Mouse (Mus musculus) gastrocnemius, postnatal 14 days (tissue): Measurements from ENCODE around the gene Col4a1. TPM values are rescaled to one million over a fixed set of nuclear protein-coding genes. Genes with fewer than 3 reads are reported as not detected.

Experiments used
- DNase-seq: peaks from one replicate; pipeline ENCODE4 v3.0.0; 2021; ENCODE audit warnings: mixed read lengths
- intact Hi-C: fragments of 180-260 bp; cut with DNase I; formaldehyde crosslinking; loops from one replicate; pipeline ENCODE4 v1.15.1; 2025; ENCODE audit warnings: low total_unique reads
- total RNA-seq, 2 experiments: library from RNA; stranded (reverse); gene quantifications; 2 replicates each; pipeline ENCODE4 v1.2.3; 2021

Col4a1 gene
- total RNA-seq, 2 experiments from 2014 or later, result 636 to 736 TPM

DNA sequence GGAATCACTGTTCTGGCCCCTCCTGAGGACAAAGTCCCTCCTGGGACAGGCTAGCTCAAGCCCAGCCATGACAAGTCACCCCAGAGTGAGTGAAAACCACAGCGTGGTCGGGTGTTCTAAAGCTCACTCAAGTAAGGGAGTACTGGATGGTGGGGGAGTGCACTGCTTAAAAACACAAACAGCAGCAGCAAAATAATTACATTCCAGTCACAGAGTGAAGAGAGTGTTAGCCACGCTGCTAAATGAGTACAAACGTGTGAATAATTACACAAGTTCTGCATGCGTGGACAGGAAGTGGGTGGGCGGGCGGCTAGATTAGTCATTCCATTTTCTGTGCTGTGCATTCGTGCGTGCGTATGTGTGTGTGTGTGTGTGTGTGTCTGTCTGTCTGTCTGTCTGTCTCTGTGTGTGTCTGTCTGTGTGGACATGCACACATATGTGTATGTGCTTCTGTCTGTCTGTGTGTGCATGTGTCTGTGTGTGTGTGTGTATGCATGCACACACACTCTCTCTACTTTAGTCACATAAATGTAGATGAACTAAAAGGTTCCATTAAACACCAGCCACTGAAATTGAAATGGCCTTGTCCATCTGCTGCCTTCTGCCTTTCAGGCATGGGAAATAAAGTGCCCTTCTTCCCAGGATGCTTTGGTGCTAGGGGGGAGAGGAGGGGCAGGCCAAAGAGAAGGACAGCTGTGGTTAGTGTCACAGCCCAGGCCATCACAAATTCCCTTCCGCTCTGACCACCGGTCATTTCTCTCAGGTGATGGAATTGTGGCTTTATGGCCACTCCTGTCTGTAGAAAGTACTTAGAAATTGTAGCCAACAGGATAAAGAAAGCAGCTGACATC is 109.1 kb downstream of the Col4a1 start:
- no peak for DNase-seq
- intact Hi-C loops, result no loop called here

DNA sequence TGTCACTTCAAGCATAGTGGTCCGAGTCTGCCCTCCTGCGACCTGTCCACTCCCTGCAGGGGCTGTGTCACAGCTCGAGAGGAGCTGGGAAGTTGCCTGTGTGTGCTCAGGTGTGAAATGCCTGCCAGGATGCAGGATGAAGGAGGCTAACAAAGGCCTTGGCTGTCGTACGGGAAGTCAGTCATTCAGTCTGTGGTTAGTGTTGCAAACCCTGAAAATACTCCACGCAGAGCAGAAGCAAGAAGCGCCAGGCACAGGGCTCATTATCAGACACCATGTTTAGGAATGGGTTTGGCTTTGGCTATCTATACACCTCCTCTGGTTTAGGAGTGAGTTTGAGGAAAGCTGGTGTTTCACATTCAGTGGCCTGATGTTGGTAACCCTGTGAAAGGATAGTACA is 114.0 kb downstream of the Col4a1 start:
- DNase-seq, result no peak
- intact Hi-C loops, result no loop called here

DNA sequence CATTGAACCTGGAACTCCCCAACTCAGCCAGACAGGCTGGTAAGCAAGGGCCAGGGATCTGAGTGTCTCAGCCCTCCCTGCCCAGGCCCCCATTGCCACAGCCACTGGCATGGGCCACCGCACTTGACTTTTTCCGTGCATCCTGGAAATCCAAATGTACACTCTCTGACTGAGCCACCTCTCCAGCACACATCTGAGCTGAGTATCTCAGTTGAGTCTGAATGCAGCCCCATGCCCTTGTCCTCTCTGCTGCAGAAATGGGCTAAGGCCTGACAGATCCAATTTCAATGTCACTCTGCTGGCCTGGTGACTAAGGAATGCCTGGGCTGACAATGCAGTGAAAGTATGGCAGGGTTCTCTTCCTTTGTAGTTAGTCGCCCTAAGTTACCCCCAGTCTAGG is 114.6 kb downstream of the Col4a1 start:
- no peak for DNase-seq
- intact Hi-C loops, result no loop called here

DNA sequence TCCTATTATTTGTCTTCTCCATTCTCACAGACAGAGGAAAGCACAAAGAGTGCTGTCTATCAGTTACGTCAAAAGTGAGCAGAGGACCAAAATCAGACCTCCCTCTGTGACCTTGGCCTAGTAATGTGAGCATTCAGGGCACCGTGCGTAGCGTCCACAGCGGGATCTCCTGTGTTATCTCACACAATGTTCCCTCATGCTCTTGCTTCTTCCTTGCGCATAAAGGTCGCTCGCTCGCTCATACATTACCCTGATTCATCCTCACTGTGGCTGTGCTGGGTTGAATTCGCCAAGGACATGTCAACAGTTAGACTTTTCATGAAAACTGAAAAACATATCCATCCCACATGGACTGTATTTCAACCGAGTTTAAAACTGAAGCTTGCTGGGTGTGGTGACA is 115.4 kb downstream of the Col4a1 start:
- intact Hi-C loops, result no loop called here
- no peak for DNase-seq

DNA sequence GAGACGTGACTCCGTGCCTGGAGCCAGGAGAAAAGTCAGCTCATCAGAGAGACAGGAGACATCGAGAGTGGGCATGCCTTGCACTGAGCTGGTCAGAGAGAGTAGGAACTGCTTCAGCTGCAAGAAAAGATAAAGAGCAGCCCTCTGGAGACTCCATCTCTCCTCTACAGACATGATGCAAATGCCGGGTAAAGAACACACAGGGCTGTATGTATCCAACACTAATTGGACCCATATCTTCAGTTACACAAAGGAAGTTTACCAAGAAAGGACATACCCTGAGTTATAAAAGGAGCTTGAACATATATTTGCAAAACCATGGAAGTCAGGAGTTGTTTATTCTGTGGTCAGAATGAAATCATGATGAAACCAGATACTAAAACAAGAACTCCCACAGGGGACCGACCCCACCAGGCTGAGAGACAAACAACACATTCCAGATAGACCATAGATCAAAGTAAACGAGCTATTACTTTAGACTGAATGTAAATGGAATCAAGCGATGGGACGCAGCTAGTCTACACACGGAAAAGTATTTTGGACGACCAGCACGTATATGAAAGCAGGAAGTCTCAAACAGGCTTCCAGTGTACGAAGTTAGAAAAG is 119.8 kb downstream of the Col4a1 start:
- intact Hi-C loops, result no loop called here
- no peak for DNase-seq

DNA sequence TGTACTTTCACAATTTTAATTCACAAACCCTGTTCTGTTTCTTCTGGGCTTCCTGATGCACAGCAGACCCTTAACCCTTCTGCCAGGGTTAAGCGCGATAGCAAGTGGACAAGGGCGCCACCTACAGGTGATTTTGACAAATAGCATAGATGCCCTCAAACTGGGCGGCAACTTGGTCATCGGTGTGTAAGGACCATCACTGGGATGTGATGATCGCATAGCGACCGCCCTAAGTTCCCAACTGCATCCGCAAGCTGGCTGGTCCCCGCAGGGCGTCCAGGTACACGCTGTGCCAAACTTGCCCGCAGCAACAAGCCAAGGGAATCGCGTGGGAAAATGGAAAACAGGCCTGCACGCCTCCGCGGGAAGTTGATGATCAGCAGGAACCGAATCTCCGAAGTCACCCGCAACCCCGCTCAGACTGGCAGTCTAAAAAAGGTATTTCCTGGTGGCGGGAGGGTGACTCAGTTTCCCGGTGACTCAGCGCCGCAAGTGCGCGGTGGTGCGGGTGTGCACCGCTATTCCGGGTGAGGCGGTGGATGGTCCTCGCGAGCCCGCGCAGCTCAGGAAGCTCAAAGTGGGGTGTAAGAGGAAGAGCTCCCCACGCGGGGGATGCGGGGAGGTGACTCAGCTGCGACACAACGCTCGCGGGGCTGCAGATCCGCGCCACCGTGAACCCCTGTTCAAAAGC is 124.9 kb downstream of the Col4a1 start:
- intact Hi-C loops, result loop anchor here (5.0 kb wide), 2 partner anchors 620 to 745 kb away; no protein-coding TSS in a partner anchor
- DNase-seq, result peak; percentile 67

DNA sequence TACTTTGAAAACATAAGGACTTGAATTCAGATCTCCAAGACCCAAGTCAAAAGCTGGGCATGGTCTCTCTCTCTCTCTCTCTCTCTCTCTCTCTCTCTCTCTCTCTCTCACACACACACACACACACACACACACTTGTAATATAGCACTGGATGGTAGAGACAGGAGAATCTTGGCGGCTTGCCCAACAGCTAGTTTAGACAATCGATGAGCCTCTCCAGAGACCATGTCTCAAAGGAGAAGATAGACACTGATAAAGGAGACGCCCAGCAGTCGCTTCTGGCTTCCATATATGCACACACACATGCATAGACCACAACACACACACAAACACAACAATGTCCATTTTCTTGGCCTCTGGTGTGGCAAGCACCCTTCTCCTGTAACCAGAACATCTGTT is 126.2 kb downstream of the Col4a1 start:
- intact Hi-C loops, result loop anchor here (5.0 kb wide), 2 partner anchors 619 to 744 kb away; no protein-coding TSS in a partner anchor
- DNase-seq, result no peak

DNA sequence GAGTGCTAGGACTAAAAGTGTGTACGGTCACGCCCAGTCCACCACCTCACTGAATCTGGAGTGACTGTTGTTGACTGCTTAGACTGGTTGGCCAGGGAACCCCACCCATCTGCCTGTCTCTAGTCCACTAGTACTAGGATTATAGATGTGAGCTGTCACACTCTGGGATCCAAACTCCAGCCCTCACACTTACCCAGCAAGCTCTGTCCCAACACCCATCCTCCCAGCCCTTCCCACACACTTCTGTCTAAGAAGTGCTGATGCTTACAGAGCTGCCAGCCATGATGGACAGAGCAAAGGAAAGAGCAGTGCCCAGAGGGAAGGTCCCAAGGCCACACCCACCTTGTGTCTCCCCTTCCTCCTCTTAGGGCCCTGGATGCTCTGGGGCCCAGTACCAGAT is 127.0 kb downstream of the Col4a1 start:
- intact Hi-C loops, result loop anchor here (5.0 kb wide), 2 partner anchors 618 to 743 kb away; no protein-coding TSS in a partner anchor

DNA sequence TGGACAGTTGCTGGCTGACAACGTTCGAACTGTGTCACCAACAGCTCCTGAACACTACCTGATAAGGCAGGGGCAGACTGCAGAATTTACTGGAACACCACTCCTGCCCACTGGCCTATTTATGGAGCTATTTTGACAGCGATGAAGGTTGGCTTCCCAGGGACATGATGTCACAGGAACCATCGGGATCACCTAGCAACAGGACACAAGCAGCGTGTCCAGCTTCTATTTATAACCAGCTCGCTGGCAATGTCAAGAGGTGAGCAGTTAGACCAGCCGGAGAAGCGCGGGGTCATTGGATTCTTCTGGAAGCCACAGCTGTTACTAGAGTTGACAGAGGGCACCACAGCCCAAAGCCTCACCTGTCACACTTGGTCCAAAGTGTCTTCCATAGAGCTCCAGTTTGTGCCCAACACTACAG is 129.0 kb downstream of the Col4a1 start:
- DNase-seq, result peak; percentile 59
- intact Hi-C loops, result loop anchor here (5.0 kb wide), 1 partner anchor 606 kb away; no protein-coding TSS in a partner anchor

More for the DNA sequence above, 127.0 kb downstream of the Col4a1 start:
- DNase-seq, result no peak

DNA sequence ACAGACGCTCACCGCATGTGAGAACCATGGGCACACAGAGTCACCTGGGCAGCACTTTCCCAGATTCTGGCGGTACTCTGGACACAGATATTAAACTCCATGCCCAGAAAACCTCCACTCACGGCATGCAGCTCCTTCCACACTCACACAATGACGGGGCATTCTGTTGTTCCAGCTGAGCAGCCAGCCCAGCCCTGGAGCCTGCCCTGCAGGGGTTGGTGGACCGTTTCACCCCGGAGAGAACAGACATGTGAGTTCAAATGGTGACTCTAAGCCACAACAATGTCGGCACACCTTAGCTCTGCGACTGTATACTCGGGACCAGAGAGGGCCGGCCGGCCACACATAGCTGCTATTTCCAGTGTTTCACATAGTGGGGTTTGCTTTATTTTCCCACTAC is 130.0 kb downstream of the Col4a1 start:
- DNase-seq, result no peak
- intact Hi-C loops, result loop anchor here (5.0 kb wide), 1 partner anchor 605 kb away; no protein-coding TSS in a partner anchor

DNA sequence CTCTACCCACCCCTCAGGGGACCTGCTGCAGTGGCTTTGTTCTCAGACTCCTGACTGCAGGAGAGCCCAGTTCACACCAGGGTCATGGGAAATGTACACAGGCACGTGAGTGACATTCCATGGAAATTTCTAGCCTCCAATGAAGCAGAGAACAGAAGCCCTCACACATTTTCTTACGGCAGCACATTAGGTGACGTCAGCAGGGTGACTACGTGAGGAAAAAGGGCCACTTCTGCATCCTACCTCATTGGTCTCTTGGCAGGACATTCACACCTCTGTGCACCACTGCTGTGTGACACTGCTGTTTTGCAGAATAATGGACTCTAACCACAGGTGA is 130.5 kb downstream of the Col4a1 start:
- intact Hi-C loops, result loop anchor here (5.0 kb wide), 1 partner anchor 605 kb away; no protein-coding TSS in a partner anchor
- no peak for DNase-seq

DNA sequence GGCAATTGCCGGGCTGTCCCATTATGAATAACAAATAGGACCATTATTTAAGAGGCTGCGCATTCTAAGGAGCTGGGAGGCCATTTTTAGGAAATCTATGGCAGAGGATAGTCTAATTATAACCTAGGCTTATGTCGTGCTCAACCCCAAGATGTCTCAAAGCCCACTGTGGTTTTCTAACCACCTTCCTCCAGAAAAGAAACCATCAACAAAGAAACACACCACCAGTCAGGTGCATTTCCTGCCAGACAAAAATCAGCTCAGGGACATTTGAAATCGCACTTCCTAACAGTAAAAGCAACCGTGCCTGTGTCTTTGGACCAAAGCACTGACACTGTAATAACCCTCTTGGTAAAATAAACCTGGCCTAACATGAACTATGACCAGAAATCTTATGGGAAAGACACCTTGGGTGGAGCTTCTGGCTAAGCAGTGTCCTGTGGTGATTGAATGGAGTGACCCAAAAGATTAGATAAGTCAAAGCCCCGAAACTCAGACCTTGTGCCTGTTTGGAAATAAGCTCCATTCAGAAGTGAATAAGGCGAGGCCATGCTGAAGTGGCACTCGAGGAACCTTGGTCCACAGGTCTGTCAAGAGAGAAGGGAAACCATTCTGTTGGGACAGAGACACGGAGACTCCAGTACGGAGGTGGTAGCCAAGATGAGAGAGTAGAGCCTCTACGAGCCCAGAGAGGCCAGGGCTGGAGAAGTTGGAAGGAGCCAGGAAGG is 131.0 kb downstream of the Col4a1 start:
- no peak for DNase-seq
- intact Hi-C loops, result loop anchor here (5.0 kb wide), 1 partner anchor 604 kb away; no protein-coding TSS in a partner anchor

DNA sequence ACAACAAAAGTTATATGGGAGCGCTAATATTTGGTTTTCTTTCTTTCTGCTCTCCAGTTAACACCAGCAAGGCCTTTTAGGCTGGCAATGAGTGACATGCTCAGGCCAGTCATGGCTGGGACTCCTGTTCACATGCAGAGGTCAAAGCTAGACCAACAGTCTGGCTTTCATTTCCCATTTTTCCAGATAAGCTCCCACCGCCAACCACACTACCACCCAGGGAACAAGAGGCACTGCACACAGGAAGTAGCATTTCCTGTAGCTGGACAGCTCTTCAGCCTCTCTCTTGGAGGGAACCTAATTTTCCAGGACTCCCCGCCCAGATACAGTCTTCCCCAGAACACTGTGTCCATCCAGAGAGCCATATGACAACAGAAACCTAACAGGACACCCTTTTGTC is 132.8 kb downstream of the Col4a1 start:
- DNase-seq, result no peak
- intact Hi-C loops, result loop anchor here (5.0 to 10.0 kb wide), 2 partner anchors 175 to 603 kb away; partner anchors contain the start of gene Irs2

DNA sequence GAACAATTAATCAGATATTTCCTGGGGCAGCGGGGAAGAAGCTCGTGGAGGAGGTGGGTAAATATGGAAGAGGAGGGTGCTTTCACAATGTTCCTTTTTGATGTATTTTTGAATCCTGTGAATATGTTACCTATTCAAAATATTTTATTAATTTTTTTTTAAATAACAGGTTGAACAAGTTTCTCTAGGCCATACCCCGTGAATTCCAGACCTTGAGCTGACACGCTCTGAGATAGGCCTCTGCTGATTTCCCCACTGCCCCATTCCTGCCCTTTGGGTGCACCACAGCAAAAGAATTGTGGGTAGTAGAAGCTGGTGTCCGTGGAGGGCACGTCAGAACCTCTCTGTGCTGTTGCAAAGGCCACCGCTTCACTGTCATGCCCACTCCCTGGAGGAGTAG is 136.2 kb downstream of the Col4a1 start:
- no peak for DNase-seq
- intact Hi-C loops, result loop anchor here (10.0 kb wide), 1 partner anchor 172 kb away; the partner anchor contains the start of gene Irs2

DNA sequence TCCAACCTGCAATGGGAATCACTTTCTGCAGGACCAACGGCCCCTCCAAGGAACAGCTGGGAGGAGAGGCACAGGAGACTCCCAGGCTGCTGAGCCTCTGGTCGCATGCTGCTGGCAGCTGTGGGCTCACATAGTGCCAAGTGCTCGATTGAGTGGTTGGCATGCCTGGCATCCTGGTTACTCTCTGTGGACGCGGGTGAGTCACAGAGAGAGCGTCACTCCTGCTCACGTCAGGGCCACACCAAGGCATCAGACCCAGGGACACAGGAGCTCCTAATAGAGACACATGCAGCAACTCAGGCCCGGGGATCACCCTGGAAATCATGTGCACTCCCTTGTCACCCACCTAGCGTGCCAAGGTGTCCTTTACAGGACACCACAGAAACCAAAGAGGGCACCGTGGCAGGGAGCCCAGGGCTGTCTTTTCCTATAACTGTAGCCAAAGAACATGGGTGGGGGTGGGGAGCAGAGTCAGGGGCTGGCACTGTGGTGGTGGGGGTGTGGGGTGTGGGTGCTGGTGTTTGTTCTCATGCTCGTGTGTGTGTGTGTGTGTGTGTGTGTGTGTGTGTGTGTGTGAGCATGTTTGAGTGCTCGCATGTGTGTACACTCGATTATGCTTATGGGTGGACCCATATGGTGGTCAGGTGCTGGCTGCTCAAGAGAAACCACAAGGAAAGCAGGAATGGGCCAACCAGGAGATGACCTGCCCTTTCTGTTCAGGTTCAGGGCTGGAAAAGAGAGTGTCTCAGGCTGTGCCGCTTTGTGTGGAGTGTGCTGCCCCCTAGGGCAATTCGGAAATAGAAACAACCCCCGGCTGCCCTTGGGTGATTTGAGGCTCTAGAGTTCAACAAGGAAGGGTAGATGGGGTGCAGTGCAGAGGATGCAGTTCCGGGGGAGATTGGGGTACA is 139.1 kb downstream of the Col4a1 start:
- DNase-seq, result peak; percentile 76
- intact Hi-C loops, result loop anchor here (10.0 kb wide), 1 partner anchor 169 kb away; the partner anchor contains the start of gene Irs2

DNA sequence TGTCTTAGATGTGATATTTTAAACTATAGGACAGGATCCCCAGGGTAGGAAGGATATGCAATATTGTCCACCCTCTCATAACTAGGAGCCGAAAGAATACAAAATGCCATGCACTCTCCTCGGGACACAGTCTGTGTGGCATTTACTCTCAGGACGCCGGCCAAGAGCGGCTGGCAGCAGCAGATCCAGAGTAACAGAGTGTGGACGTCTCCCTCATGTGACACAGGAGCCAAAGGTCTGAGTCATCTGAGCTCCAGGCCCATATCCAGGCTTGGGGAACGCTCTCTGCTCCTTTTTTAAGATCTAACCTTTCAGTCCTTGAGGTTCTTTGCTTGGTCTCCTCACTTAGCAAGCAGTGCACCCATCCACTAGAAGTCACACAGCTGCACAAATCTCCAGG is 141.1 kb downstream of the Col4a1 start:
- peak; percentile 76 for DNase-seq
- intact Hi-C loops, result loop anchor here (10.0 kb wide), 1 partner anchor 167 kb away; the partner anchor contains the start of gene Irs2

DNA sequence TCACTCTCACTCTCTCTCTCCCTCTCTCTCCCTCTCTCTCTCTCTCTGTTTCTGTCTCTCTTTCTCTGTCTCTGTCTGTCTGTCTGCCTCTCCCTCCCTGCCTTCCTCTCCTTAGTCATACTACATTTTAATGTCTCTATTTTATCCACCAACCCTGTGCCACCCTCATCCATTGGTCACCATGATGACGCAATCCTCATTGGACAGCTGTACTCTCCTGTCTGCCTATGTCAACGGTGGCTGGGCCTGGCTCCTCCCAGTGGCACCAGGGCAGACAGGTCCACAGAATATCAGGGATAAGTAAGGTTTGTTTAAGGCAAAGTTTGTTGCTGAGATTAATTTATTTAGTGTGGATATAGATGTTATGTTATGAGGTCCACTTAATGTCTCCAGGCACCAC is 143.2 kb downstream of the Col4a1 start:
- DNase-seq, result no peak
- intact Hi-C loops, result no loop called here

DNA sequence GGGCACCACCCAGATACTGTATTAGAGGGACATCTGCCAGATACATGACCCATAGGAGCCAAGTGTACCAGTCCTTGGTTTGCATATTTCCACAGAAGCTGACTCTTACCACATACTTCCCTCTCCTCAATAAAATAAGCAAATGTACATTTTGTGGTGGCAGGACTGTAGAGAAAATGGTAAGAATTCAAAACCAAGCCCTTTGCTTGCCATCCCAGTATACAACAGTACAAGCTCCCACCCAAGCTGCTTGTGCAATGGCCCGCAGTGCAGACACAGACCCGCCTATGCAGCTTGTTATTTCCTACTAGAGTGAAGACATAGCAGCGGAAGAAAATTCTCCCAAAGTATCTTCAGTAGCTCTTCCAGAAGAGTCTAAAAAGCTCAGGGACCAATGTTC is 143.8 kb downstream of the Col4a1 start:
- intact Hi-C loops, result no loop called here
- no peak for DNase-seq
